Mouse (Mus musculus) testis, adult 2 months (tissue): ENCODE data around the gene Sox15.

Experiments
- CTCF ChIP-seq: fragments of 200-500 bp; IDR thresholded peaks from 2 replicates; pipeline ENCODE4 v1.5.1; 2012; ENCODE audit warnings: low read depth, mild to moderate bottlenecking, inconsistent platforms, low read length, moderate library complexity; ENCODE audit not compliant: control insufficient read depth, insufficient read depth, insufficient replicate concordance
- POLR2A ChIP-seq: fragments of 200-500 bp; IDR thresholded peaks from 2 replicates; pipeline ENCODE4 v1.6.1; 2012; ENCODE audit warnings: low read depth, mild to moderate bottlenecking, inconsistent platforms, low read length, moderate library complexity; ENCODE audit not compliant: control insufficient read depth

DNA sequence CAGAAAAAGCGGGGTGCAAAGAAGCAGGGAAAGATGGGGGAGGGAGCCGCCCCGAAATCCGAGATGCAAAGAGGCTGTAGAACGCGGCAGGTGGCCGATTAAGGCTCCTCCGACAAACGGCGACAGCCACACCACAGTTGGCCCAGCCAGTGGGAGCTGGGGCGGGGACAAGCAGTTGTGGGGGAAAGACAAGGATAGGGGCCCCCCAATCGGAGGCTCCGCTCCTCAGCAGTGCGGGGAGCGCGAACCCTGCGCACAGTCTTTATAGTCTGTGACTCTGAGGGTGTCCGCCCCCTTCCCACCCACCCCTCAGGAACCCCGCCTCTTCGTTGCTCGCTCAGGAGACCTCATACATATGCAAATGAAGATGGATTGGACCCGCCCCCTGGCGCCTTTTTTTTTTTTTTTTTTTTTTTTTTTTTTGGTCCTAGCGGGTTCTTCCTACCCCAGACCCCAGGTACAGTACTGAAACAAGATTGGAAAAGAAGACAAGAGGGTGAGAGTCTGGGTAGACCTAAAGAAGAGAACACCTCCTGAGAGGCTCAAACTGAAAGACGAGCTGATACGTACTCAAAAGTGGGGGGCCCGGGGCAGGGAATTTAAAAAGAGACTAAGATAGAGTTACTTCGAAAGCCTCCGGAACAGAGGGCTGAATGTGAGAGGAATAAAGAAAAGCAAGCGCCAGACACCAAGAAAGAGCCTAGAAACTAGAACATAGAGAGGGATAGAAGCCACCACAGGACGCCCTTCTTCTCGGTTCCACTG lies 49.2 kb upstream of the Sox15 start, which contains the start of gene Atp1b2:
- TF ChIP-seq CTCF, result no peak
- peak; percentile 79 for TF ChIP-seq POLR2A
